Mouse (Mus musculus): ENCODE data around the gene Dnajb7. TPM values are rescaled to one million over a fixed set of nuclear protein-coding genes. Genes with fewer than 3 reads are reported as not detected.

Gene Dnajb7
- polyA plus RNA-seq (2014; fragmentation: Nextera tagmentation; extraction: Ambion mirVana): 0.92 and 1.2 TPM in 2 replicates

DNA sequence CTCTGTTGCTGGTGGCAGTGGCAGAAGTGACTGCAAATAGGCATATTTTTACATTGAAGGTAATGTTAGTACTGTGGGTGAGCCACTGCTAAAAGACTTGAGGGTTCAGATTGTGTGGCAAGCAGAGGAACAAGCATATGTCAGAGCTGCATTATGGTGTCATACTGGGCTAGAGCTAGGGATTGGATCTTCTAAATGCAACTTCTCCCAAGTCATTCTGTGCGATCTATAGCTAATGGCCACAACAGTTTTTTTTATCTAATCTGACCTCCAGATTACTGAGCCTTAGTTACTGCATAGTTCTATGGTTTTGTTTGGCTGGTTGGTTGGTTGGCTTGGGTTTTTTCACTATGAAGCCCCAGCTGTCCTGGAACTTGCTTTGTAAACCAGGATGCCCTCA, at the start of gene Dnajb7:
Gene Dnajb7, minus strand, starts transcription at position 101 of the 400 bp plus-strand sequence.
- ATAC-seq (ENCODE audit: low FRiP score): no peak
- Histone ChIP-seq H3K27me3 (ENCODE audit: control insufficient read depth, insufficient read depth, low read length) (no peaks in the 10 kb centered on the region), H3K9me3 (ENCODE audit: control insufficient read depth, low read length) (no peaks in the 10 kb centered on the region), H3K4me2 (replicated peaks; ENCODE audit: low read depth, low read length) (no peak within 1 kb of the TSS), H3K4me3 (ENCODE audit: low read depth, low read length) (no peak within 1 kb of the TSS), H3K4me1 (replicated peaks; ENCODE audit: control insufficient read depth, insufficient read depth, low read length) (no peaks in the 10 kb centered on the region), H3K9ac (ENCODE audit: low read depth, low read length) (no peak within 1 kb of the TSS), H3K36me3 (ENCODE audit: control insufficient read depth, insufficient read depth, low read length) (no peaks in the 10 kb centered on the region), H3K27ac (ENCODE audit: low read depth, low read length) (no peak within 1 kb of the TSS)
- DNase-seq (ENCODE audit: low spot score): no peak
- 91% methylated on average over 1 of the region's 1 CpGs for WGBS

DNA sequence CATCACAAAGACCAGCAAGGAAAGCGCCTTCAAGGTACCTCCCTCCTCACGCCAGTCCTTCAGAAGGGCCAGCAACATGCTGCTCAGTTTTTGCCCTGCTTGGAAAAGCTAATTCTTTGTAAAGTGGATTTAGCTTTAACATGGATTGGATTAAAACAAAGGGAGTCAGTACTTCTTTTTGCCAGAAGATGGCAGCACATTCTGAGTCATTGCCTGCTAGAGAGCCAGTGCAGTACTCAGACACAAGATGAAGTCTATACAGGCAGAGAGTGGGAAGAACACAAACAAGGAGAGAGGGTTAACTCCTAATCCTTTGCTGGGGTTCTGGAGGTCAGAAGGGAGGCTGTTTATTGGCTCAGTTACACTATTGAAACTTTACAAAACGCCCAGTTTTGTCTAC, 40.4 kb upstream of the Dnajb7 start:
- Histone ChIP-seq H3K4me1 (replicated peaks; ENCODE audit: control insufficient read depth, insufficient read depth, low read length) (no peaks in the 10 kb centered on the region), H3K9ac (ENCODE audit: low read depth, low read length) (no peak overlapping the region; the same call in 1 of the 2 replicates), H3K36me3 (ENCODE audit: control insufficient read depth, insufficient read depth, low read length) (no peaks in the 10 kb centered on the region), H3K4me2 (replicated peaks; ENCODE audit: low read depth, low read length) (no peak overlapping the region), H3K9me3 (ENCODE audit: control insufficient read depth, low read length) (no peaks in the 10 kb centered on the region), H3K27me3 (ENCODE audit: control insufficient read depth, insufficient read depth, low read length) (no peaks in the 10 kb centered on the region), H3K27ac (ENCODE audit: low read depth, low read length) (no peak overlapping the region), H3K4me3 (ENCODE audit: low read depth, low read length) (no peak overlapping the region)
- WGBS: 47% methylated on average over 3 of the region's 3 CpGs
- no peak for ATAC-seq (ENCODE audit: low FRiP score)
- DNase-seq (ENCODE audit: low spot score): peak; percentile 84

DNA sequence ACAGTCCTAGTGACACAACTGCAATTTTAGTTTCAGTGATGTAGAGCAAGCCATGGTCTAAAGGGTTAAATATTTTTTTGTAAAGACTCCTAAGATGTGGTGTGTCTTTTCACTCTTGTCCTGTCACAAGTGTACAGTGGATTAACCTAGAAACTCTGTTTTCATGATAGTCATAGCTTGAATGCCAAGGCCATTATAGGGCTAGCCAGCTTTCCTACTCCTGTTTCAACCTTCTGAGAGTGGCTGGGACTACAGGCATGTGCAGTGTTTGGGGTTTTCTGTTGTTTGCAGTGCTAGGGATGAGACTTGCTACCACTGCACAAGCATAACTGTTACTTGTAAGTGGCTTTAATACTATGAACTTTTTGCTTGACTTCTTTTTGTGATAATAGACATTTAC, 31.1 kb upstream of the Dnajb7 start:
- DNase-seq (ENCODE audit: low spot score) (no peak), ATAC-seq (ENCODE audit: low FRiP score) (no peak)
- no peaks in the 10 kb centered on the region for H3K4me1 ChIP-seq (replicated peaks; ENCODE audit: control insufficient read depth, insufficient read depth, low read length)
- H3K27ac ChIP-seq (ENCODE audit: low read depth, low read length): no peak overlapping the region
- no peaks in the 10 kb centered on the region for H3K27me3 ChIP-seq (ENCODE audit: control insufficient read depth, insufficient read depth, low read length)
- no peaks in the 10 kb centered on the region for H3K36me3 ChIP-seq (ENCODE audit: control insufficient read depth, insufficient read depth, low read length)
- H3K9me3 ChIP-seq (ENCODE audit: control insufficient read depth, low read length): no peaks in the 10 kb centered on the region
- H3K4me3 ChIP-seq (ENCODE audit: low read depth, low read length): no peak overlapping the region
- H3K9ac ChIP-seq (ENCODE audit: low read depth, low read length): no peak overlapping the region
- H3K4me2 ChIP-seq (replicated peaks; ENCODE audit: low read depth, low read length): no peak overlapping the region

DNA sequence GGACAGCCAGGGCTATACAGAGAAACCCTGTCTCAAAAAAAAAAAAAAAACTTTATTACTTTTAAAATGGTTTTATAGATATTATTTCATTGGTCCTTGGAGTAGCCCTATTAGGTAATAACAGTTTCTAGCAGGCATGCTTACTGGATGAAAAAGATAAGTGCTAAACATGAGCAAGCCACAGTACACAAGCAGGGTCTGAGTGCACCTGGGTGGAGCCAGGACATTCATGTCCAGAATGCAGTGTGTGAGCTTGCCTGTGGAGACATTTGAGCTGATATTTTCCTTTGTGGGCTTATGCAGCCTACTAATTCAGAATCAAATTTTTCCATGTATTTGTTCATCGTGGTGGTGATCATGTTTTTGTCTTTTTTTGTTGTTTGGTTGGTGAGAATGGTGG, 30.2 kb upstream of the Dnajb7 start:
- Histone ChIP-seq H3K27ac (ENCODE audit: low read depth, low read length) (no peak overlapping the region), H3K9ac (ENCODE audit: low read depth, low read length) (no peak overlapping the region), H3K4me2 (replicated peaks; ENCODE audit: low read depth, low read length) (no peak overlapping the region), H3K4me1 (replicated peaks; ENCODE audit: control insufficient read depth, insufficient read depth, low read length) (no peaks in the 10 kb centered on the region), H3K9me3 (ENCODE audit: control insufficient read depth, low read length) (no peaks in the 10 kb centered on the region), H3K36me3 (ENCODE audit: control insufficient read depth, insufficient read depth, low read length) (no peaks in the 10 kb centered on the region), H3K27me3 (ENCODE audit: control insufficient read depth, insufficient read depth, low read length) (no peaks in the 10 kb centered on the region), H3K4me3 (ENCODE audit: low read depth, low read length) (no peak overlapping the region)
- ATAC-seq (ENCODE audit: low FRiP score) (no peak), DNase-seq (ENCODE audit: low spot score) (no peak)
- 100% methylated on average over 1 of the region's 1 CpGs for WGBS

DNA sequence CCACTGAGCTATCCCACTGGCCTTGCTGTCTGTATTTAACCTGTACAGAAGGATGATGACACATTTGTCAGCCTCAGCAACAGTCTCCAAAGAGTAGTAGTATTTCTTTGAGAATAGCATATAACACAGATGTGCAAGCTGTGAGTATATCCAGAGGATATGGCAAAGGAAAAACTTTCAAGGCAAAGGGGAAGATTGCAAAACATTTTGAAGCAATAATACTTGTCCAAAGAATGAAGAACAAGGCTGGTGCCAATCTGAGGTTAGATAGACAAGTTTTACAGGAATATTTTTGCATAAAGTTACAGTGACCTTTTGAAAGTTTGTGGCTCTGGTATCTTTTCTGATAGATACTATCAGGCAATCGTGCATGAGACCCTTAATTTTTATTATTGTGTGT, 23.1 kb upstream of the Dnajb7 start:
- H3K27ac ChIP-seq (ENCODE audit: low read depth, low read length): no peak overlapping the region
- no peak overlapping the region for H3K4me3 ChIP-seq (ENCODE audit: low read depth, low read length)
- ATAC-seq (ENCODE audit: low FRiP score): no peak
- H3K4me2 ChIP-seq (replicated peaks; ENCODE audit: low read depth, low read length): no peak overlapping the region
- no peaks in the 10 kb centered on the region for H3K36me3 ChIP-seq (ENCODE audit: control insufficient read depth, insufficient read depth, low read length)
- no peaks in the 10 kb centered on the region for H3K9me3 ChIP-seq (ENCODE audit: control insufficient read depth, low read length)
- no peak overlapping the region for H3K9ac ChIP-seq (ENCODE audit: low read depth, low read length)
- no peak for DNase-seq (ENCODE audit: low spot score)
- no peaks in the 10 kb centered on the region for H3K27me3 ChIP-seq (ENCODE audit: control insufficient read depth, insufficient read depth, low read length)
- WGBS: 97% methylated on average over 1 of the region's 1 CpGs
- H3K4me1 ChIP-seq (replicated peaks; ENCODE audit: control insufficient read depth, insufficient read depth, low read length): no peaks in the 10 kb centered on the region

DNA sequence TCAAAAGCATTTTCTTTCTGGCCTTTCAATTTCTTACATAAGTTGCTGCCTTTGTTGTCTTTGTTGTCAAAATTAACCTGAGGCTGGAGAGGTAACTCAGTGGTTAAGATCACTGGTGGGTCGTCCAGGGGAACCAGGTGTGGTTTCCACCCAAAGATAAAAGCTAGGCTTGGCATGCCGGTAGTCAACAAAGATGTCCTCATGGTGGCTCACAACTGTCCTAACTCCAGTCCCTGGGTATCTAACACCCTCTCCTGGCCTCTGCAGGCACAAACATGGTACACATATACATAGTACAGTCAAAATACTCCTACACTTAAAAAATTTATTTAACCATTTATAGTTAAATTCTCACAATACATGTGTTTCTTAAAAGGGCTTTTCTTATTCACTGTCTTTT, 19.8 kb upstream of the Dnajb7 start:
- 92% methylated on average over 2 of the region's 2 CpGs for WGBS
- Histone ChIP-seq H3K9me3 (ENCODE audit: control insufficient read depth, low read length) (no peaks in the 10 kb centered on the region), H3K9ac (ENCODE audit: low read depth, low read length) (no peak overlapping the region), H3K27ac (ENCODE audit: low read depth, low read length) (no peak overlapping the region), H3K4me3 (ENCODE audit: low read depth, low read length) (no peak overlapping the region), H3K36me3 (ENCODE audit: control insufficient read depth, insufficient read depth, low read length) (no peaks in the 10 kb centered on the region), H3K27me3 (ENCODE audit: control insufficient read depth, insufficient read depth, low read length) (no peaks in the 10 kb centered on the region), H3K4me1 (replicated peaks; ENCODE audit: control insufficient read depth, insufficient read depth, low read length) (no peaks in the 10 kb centered on the region), H3K4me2 (replicated peaks; ENCODE audit: low read depth, low read length) (no peak overlapping the region)
- DNase-seq (ENCODE audit: low spot score): no peak
- ATAC-seq (ENCODE audit: low FRiP score): no peak

DNA sequence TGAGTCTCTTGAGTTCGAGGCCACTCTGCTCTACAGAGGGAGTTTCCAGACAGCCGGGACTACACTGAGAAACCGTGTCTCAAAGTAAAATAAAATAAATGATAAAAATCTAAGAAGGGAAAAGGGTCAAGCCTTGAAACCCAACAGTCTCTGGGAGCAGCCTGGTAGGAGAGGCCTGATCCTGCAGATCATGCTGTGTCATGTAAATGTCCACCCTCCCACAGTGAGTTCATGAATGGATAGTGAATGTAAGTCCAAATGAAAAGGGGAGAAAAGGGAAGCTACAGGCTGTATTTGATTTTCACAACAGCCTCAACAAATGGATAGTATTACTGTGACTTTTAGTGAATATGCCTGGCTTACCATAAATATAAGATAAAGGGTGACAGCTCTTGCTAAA, 17.2 kb upstream of the Dnajb7 start:
- no peak for ATAC-seq (ENCODE audit: low FRiP score)
- WGBS: 80% methylated on average over 3 of the region's 3 CpGs

DNA sequence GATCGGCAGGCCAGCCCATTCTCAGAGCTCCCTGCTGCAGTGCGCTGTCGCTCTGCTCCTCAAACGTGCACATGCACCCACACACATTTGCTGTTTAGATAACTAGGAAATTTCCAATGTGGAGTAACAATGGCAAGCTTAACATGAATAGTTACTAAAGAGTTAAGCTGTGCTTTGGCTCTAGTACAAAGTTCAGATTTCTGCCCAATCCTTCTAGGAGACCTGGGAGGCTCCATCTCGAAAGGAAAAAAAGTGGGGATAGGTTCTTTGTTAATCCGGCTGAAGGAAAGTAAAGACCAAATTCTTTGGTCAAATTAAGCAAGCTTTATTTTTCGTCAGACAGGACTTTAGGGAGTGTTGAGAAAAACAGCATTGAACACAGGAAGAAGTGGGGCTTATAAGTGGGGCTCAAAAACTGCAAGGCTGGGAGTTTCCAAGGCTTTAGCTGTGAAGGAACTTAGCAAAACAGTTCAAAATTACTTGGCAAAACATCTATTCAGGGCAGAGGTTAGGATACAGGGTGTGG, 14.1 kb upstream of the Dnajb7 start:
- H3K4me2 ChIP-seq (replicated peaks; ENCODE audit: low read depth, low read length): no peak overlapping the region
- no peaks in the 10 kb centered on the region for H3K9me3 ChIP-seq (ENCODE audit: control insufficient read depth, low read length)
- H3K4me3 ChIP-seq (ENCODE audit: low read depth, low read length): no peak overlapping the region
- H3K4me1 ChIP-seq (replicated peaks; ENCODE audit: control insufficient read depth, insufficient read depth, low read length): no peaks in the 10 kb centered on the region
- no peak overlapping the region for H3K9ac ChIP-seq (ENCODE audit: low read depth, low read length)
- 87% methylated on average over 7 of the region's 7 CpGs for WGBS
- H3K36me3 ChIP-seq (ENCODE audit: control insufficient read depth, insufficient read depth, low read length): no peaks in the 10 kb centered on the region
- no peak for ATAC-seq (ENCODE audit: low FRiP score)
- H3K27me3 ChIP-seq (ENCODE audit: control insufficient read depth, insufficient read depth, low read length): no peaks in the 10 kb centered on the region
- DNase-seq (ENCODE audit: low spot score): no peak
- no peak overlapping the region for H3K27ac ChIP-seq (ENCODE audit: low read depth, low read length)

More for the DNA sequence above, 17.2 kb upstream of the Dnajb7 start:
- DNase-seq (ENCODE audit: low spot score): no peak
- H3K27me3 ChIP-seq (ENCODE audit: control insufficient read depth, insufficient read depth, low read length): no peaks in the 10 kb centered on the region
- H3K4me1 ChIP-seq (replicated peaks; ENCODE audit: control insufficient read depth, insufficient read depth, low read length): no peaks in the 10 kb centered on the region
- H3K27ac ChIP-seq (ENCODE audit: low read depth, low read length): no peak overlapping the region
- no peak overlapping the region for H3K9ac ChIP-seq (ENCODE audit: low read depth, low read length)
- no peaks in the 10 kb centered on the region for H3K36me3 ChIP-seq (ENCODE audit: control insufficient read depth, insufficient read depth, low read length)
- H3K4me3 ChIP-seq (ENCODE audit: low read depth, low read length): no peak overlapping the region
- H3K4me2 ChIP-seq (replicated peaks; ENCODE audit: low read depth, low read length): no peak overlapping the region
- no peaks in the 10 kb centered on the region for H3K9me3 ChIP-seq (ENCODE audit: control insufficient read depth, low read length)

DNA sequence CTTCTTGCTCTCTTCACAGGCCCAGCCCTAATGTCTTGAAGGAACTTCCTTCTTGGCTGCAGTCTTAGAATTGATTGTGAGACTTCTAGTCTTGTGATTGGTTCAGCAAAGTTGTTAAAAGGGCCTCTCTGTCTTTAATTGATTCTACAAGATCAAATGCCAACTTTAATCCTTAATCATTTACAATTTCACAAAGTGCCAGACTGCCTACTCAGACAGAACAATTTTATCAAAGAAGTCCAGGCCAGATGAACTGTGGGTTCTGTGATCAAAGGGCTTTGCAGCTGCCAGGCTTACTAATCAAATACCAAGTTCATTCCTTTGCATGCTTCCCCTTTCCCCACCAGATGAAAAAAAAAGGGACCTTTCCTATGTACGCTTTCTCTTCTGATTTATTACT, 13.4 kb upstream of the Dnajb7 start:
- ATAC-seq (ENCODE audit: low FRiP score): no peak
- Histone ChIP-seq H3K9ac (ENCODE audit: low read depth, low read length) (no peak overlapping the region), H3K4me3 (ENCODE audit: low read depth, low read length) (no peak overlapping the region), H3K4me2 (replicated peaks; ENCODE audit: low read depth, low read length) (no peak overlapping the region), H3K9me3 (ENCODE audit: control insufficient read depth, low read length) (no peaks in the 10 kb centered on the region), H3K36me3 (ENCODE audit: control insufficient read depth, insufficient read depth, low read length) (no peaks in the 10 kb centered on the region), H3K27me3 (ENCODE audit: control insufficient read depth, insufficient read depth, low read length) (no peaks in the 10 kb centered on the region), H3K27ac (ENCODE audit: low read depth, low read length) (no peak overlapping the region), H3K4me1 (replicated peaks; ENCODE audit: control insufficient read depth, insufficient read depth, low read length) (no peaks in the 10 kb centered on the region)
- 77% methylated on average over 1 of the region's 1 CpGs for whole genome bisulfite sequencing
- DNase-seq (ENCODE audit: low spot score): no peak
